Mouse (Mus musculus): Measurements from ENCODE around the gene Ankrd9. TPM values are rescaled to one million over a fixed set of nuclear protein-coding genes. Genes with fewer than 3 reads are reported as not detected.

Ankrd9 gene
- total and polyA plus RNA-seq, 3 experiments = 13.8 to 26.0 TPM; not detected in 1

GRCm38 (mm10) chr12:111005803-111006202 is 27.0 kb upstream of the Ankrd9 start:
- peaks cover 23 to 47% of the 10 kb centered on the region in 2 experiments for H3K4me1 ChIP-seq (ENCODE audit: control insufficient read depth in 1 of 2, insufficient read depth in 2 of 2, low read length in 2 of 2)
- H3K36me3 ChIP-seq (ENCODE audit: control insufficient read depth in 1 of 2, insufficient read depth in 2 of 2, low read length in 2 of 2) = peaks cover 0 to 31% of the 10 kb centered on the region in 2 experiments; a peak in 2 of 4 replicates
- H3K4me3 ChIP-seq (ENCODE audit: control insufficient read depth in 1 of 2, insufficient read depth in 1 of 2, low read depth in 2 of 2, low read length in 2 of 2) = no peak overlapping the region
- no peak for DNase-seq (ENCODE audit: low read depth, low spot score)
- TF ChIP-seq UBTF (IDR thresholded peaks at IDR 0.05; ENCODE audit: borderline replicate concordance, insufficient read depth, low read depth, low read length) (no peak), CHD1 (IDR thresholded peaks at IDR 0.05; ENCODE audit: low read depth, low read length) (no peak), RCOR1 (IDR thresholded peaks at IDR 0.05; ENCODE audit: low read depth, low read length) (no peak), ETS1 (IDR thresholded peaks at IDR 0.05; ENCODE audit: low read depth, low read length) (no peak), KAT2A (conservative IDR thresholded peaks at IDR 0.05; ENCODE audit: low read depth, low read length) (no peak), RAD21 (IDR thresholded peaks at IDR 0.05; ENCODE audit: low read depth, low read length) (no peak), NRF1 (IDR thresholded peaks at IDR 0.05; ENCODE audit: insufficient read depth, low read depth, low read length, poor library complexity, severe bottlenecking) (no peak), ZC3H11A (IDR thresholded peaks at IDR 0.05; ENCODE audit: low read depth, low read length) (no peak), MAX (IDR thresholded peaks at IDR 0.05; ENCODE audit: low read length) (no peak), POLR2A (IDR thresholded peaks at IDR 0.05; ENCODE audit: control insufficient read depth in 1 of 2, insufficient read depth in 1 of 2, low read depth in 1 of 2, low read length in 2 of 2, poor library complexity in 1 of 2) (no peak), GATA1 (IDR thresholded peaks at IDR 0.05; ENCODE audit: low read depth, low read length) (no peak), EP300 (IDR thresholded peaks at IDR 0.05; ENCODE audit: low read depth in 1 of 2, low read length in 2 of 2) (no peak), TAL1 (IDR thresholded peaks at IDR 0.05; ENCODE audit: low read length) (no peak), BHLHE40 (IDR thresholded peaks at IDR 0.05; ENCODE audit: borderline replicate concordance, low read depth, low read length) (no peak), JUND (IDR thresholded peaks at IDR 0.05; ENCODE audit: low read depth, low read length) (no peak), SIN3A (IDR thresholded peaks at IDR 0.05; ENCODE audit: low read length) (no peak), ELF1 (IDR thresholded peaks at IDR 0.05; ENCODE audit: low read depth, low read length) (no peak)
- no peaks in the 10 kb centered on the region for H3K79me2 ChIP-seq (ENCODE audit: control insufficient read depth, insufficient read depth, low read length, poor library complexity)
- H3K27ac ChIP-seq (ENCODE audit: control insufficient read depth, low read depth, low read length) = no peak overlapping the region
- H3K9me3 ChIP-seq (replicated peaks; ENCODE audit: insufficient read depth, low read length) = no peaks in the 10 kb centered on the region
- H3K27me3 ChIP-seq (ENCODE audit: control insufficient read depth in 1 of 2, insufficient read depth in 2 of 2, low read length in 2 of 2) = no peaks in the 10 kb centered on the region
- H3K9ac ChIP-seq (ENCODE audit: control insufficient read depth, low read depth, low read length, poor library complexity, severe bottlenecking) = no peak overlapping the region

- Histone ChIP-seq H3K4me3 (ENCODE audit: control insufficient read depth in 1 of 2, insufficient read depth in 1 of 2, low read depth in 2 of 2, low read length in 2 of 2) (no peak overlapping the region), H3K9ac (ENCODE audit: control insufficient read depth, low read depth, low read length, poor library complexity, severe bottlenecking) (no peak overlapping the region), H3K79me2 (ENCODE audit: control insufficient read depth, insufficient read depth, low read length, poor library complexity) (no peaks in the 10 kb centered on the region), H3K36me3 (ENCODE audit: control insufficient read depth in 1 of 2, insufficient read depth in 2 of 2, low read length in 2 of 2) (peaks cover 0 to 22% of the 10 kb centered on the region in 2 experiments; a peak in 2 of 4 replicates), H3K27me3 (ENCODE audit: control insufficient read depth in 1 of 2, insufficient read depth in 2 of 2, low read length in 2 of 2) (no peaks in the 10 kb centered on the region), H3K9me3 (replicated peaks; ENCODE audit: insufficient read depth, low read length) (no peaks in the 10 kb centered on the region), H3K27ac (ENCODE audit: control insufficient read depth, low read depth, low read length) (no peak overlapping the region), H3K4me1 (ENCODE audit: control insufficient read depth in 1 of 2, insufficient read depth in 2 of 2, low read length in 2 of 2) (peaks cover 13 to 37% of the 10 kb centered on the region in 2 experiments)
- TF ChIP-seq MXI1 (IDR thresholded peaks at IDR 0.05; ENCODE audit: low read depth, low read length) = no peak
- TF ChIP-seq UBTF (IDR thresholded peaks at IDR 0.05; ENCODE audit: borderline replicate concordance, insufficient read depth, low read depth, low read length) = no peak
- no peak for TF ChIP-seq E2F4 (IDR thresholded peaks at IDR 0.05; ENCODE audit: borderline replicate concordance, low read depth, low read length)
- no peak for TF ChIP-seq MAFK (IDR thresholded peaks at IDR 0.05; ENCODE audit: borderline replicate concordance, low read depth, low read length)
- peak; percentile 58 for DNase-seq (ENCODE audit: low read depth, low spot score)
These were observed 25.3 kb upstream of the Ankrd9 start for GRCm38 (mm10) chr12:111004142-111004541.
